Mouse (Mus musculus) layer of hippocampus, postnatal 10 days (tissue): ENCODE measurements around the gene Fam163a. TPM values are rescaled to one million over a fixed set of nuclear protein-coding genes. Genes with fewer than 3 reads are reported as not detected.

Source experiments
- DNase-seq, 2 experiments: peaks; one replicate each; pipeline ENCODE4 v3.0.0; 2021; ENCODE audit warnings: low spot score in 2 of 2
- total RNA-seq, 2 experiments: library from RNA; stranded (reverse); gene quantifications; 2 replicates each; pipeline ENCODE4 v1.2.3; 2021

The Fam163a gene
- total RNA-seq, 2 experiments from 2014 or later = 29.0 to 35.8 TPM

GRCm38 (mm10) chr1:156034661-156035060, 170.2 kb downstream of the Fam163a start:
- DNase-seq = no peak

- no peak for DNase-seq
Measured at GRCm38 (mm10) chr1:156033921-156034320, 170.9 kb downstream of the Fam163a start.

GRCm38 (mm10) chr1:156028340-156028975, 176.4 kb downstream of the Fam163a start:
- DNase-seq = no peak

- no peak for DNase-seq
Measured at GRCm38 (mm10) chr1:156027849-156028248, 177.0 kb downstream of the Fam163a start.

Other genes starting within 250 kb of the Fam163a start
- gene Cep350, start 231.8 kb downstream of the Fam163a start, total RNA-seq = 10 to 100 TPM; 40.9 to 43.7 TPM
- gene Tor1aip2, start 169.6 kb downstream of the Fam163a start, total RNA-seq = 10 to 100 TPM; 57.8 to 59.5 TPM
- gene Tor1aip1, start 168.5 kb downstream of the Fam163a start, total RNA-seq = 10 to 100 TPM; 25.5 to 26.3 TPM
- gene Tdrd5, start 98.6 kb upstream of the Fam163a start, total RNA-seq = 1 to 10 TPM; 5.4 to 6.5 TPM
- gene Nphs2, start 105.7 kb upstream of the Fam163a start, total RNA-seq = under 1 TPM in 1 of 2 experiments, not detected in 1; 0.51 TPM
- 100 to 1,000 TPM; 380 to 411 TPM for gene Gm2000, start 161.0 kb upstream of the Fam163a start, total RNA-seq
- gene Axdnd1, start 216.1 kb upstream of the Fam163a start, total RNA-seq = 1 to 10 TPM in 1 of 2 experiments, under 1 TPM in 1; 0.89 to 1.1 TPM